ENCODE assay signal across 7 mouse cellular contexts in genomic region chr1:89876346-89877072, GRCm38 (mm10). TPM values are rescaled to one million over a fixed set of nuclear protein-coding genes. Genes with fewer than 3 reads are reported as not detected.
DNase-seq lines count a peak whose midpoint lies in the region; ATAC-seq and TF ChIP-seq lines count a peak whose summit lies in the region.

No protein-coding gene starts in this region.

- H3K27ac ChIP-seq in ES-E14 (ENCODE audit: insufficient read depth, low read depth, low read length, poor library complexity, severe bottlenecking) = peak overlapping the region; percentile 92
- no peak overlapping the region for H3K27ac ChIP-seq in lung, embryonic 14.5 days (ENCODE audit: low read depth)

- H3K36me3 ChIP-seq in E14TG2a.4 (ENCODE audit: insufficient read depth, low read length) (no peaks in the 10 kb centered on the region), ES-E14 (ENCODE audit: control insufficient read depth, insufficient read depth, low read length, poor library complexity, severe bottlenecking) (no peaks in the 10 kb centered on the region)
- H3K36me3 ChIP-seq in lung, embryonic 14.5 days (ENCODE audit: insufficient read depth) = 0 out of 2 replicates have a peak, but pooled peaks cover 4% of the 10 kb centered on the region

- peak; percentile 38; the same call in 1 of the 2 replicates for ATAC-seq in lung, embryonic 14.5 days (ENCODE audit: insufficient read depth)

- peak; percentile 38 for DNase-seq in ES-E14 (ENCODE audit: low read depth, low spot score)
- DNase-seq in heart, postnatal 10 days = peak; percentile 49 to 53
- DNase-seq in lung, embryonic 14.5 days = peak; percentile 59
- no peak for DNase-seq in right cerebral cortex, postnatal 14 days
- DNase-seq in frontal cortex, adult 2 months (ENCODE audit: extremely low spot score in 1 of 2, low spot score in 1 of 2) = no peak
- no peak for DNase-seq in left cerebral cortex, postnatal 36 days (ENCODE audit: low spot score in 2 of 2)

- H3K4me2 ChIP-seq in lung, embryonic 14.5 days = no peak overlapping the region

- TF ChIP-seq CTCF in E14TG2a.4 (conservative IDR thresholded peaks at IDR 0.05; ENCODE audit: low read length) = no peak
- no peak for TF ChIP-seq CTCF in lung, embryonic 14.5 days (IDR thresholded peaks at IDR 0.05; ENCODE audit: low read depth)

- 14% methylated on average over 5 of the region's 5 CpGs for WGBS in lung, embryonic 14.5 days

- H3K4me1 ChIP-seq in E14TG2a.4 (replicated peaks; ENCODE audit: low read depth, low read length) = peaks cover 99% of the 10 kb centered on the region
- peaks cover 17 to 53% of the 10 kb centered on the region in 2 experiments for H3K4me1 ChIP-seq in ES-E14 (ENCODE audit: control insufficient read depth in 2 of 2, insufficient read depth in 2 of 2, low read length in 2 of 2, poor library complexity in 1 of 2)
- 0 out of 2 replicates have a peak, but pooled peaks cover 6% of the 10 kb centered on the region for H3K4me1 ChIP-seq in lung, embryonic 14.5 days (ENCODE audit: insufficient read depth)

- no peaks in the 10 kb centered on the region for H3K27me3 ChIP-seq in E14TG2a.4 (ENCODE audit: insufficient read depth, low read length)
- H3K27me3 ChIP-seq in lung, embryonic 14.5 days (ENCODE audit: insufficient read depth, low read length) = no peaks in the 10 kb centered on the region

- in situ Hi-C loops in ES-E14 (cut with MboI; ENCODE audit: low sequenced_read_pairs in 2 of 2, unreplicated experiment in 2 of 2) = no loop called here

- peak overlapping the region; percentile 62 for H3K9ac ChIP-seq in ES-E14 (ENCODE audit: insufficient read depth, low read depth, low read length, poor library complexity, severe bottlenecking)
- H3K9ac ChIP-seq in lung, embryonic 14.5 days = no peak overlapping the region

- intact Hi-C loops in heart, postnatal 10 days (cut with DNase I) = no loop called here
- intact Hi-C loops in left cerebral cortex, postnatal 36 days (cut with DNase I) = no loop called here

- H3K4me3 ChIP-seq in E14TG2a.4 (replicated peaks; ENCODE audit: low read length) (peak overlapping the region; percentile 66), ES-E14 (ENCODE audit: insufficient read depth in 1 of 2, low read depth in 1 of 2, low read length in 2 of 2, poor library complexity in 1 of 2, severe bottlenecking in 1 of 2) (peak overlapping the region; percentile 7 to 18; a peak in 2 of 4 replicates)
- H3K4me3 ChIP-seq in lung, embryonic 14.5 days (ENCODE audit: low read depth, low read length) = no peak overlapping the region

- no peaks in the 10 kb centered on the region for H3K9me3 ChIP-seq in E14TG2a.4 (ENCODE audit: low read length)
- no peaks in the 10 kb centered on the region for H3K9me3 ChIP-seq in ES-E14 (ENCODE audit: control insufficient read depth, insufficient read depth, low read depth, low read length)
- H3K9me3 ChIP-seq in lung, embryonic 14.5 days (ENCODE audit: low read depth, low read length) = no peaks in the 10 kb centered on the region

TF ChIP-seq in ES-E14, 5 proteins besides CTCF, POLR2A, EP300 and RAD21:
- no peak for TF ChIP-seq HCFC1 (IDR thresholded peaks at IDR 0.05; ENCODE audit: borderline replicate concordance, insufficient read depth, low read length)
- TF ChIP-seq CHD2 (IDR thresholded peaks at IDR 0.05; ENCODE audit: low read depth, low read length) = no peak
- TF ChIP-seq ZNF384 (IDR thresholded peaks at IDR 0.05; ENCODE audit: low read depth, low read length) = peak; percentile 80

RNA-seq across cellular contexts. Expression of gene Gbx2, which starts 54.5 kb away (rescaled TPM):
- total RNA-seq in ES-E14 (2012; rRNA removed) = 25.8 and 27.9 TPM in 2 replicates
- total RNA-seq in heart, postnatal 10 days (2021) = not detected
- 0.11 and 0.17 TPM in 2 replicates for polyA plus RNA-seq in lung, embryonic 14.5 days (2014; fragmentation: Nextera tagmentation; extraction: Ambion mirVana)
- 0.06 TPM in 1 of 2 replicates, not detected in the other for polyA plus RNA-seq in frontal cortex, adult 2 months (2012; rRNA removed)
- under 1 TPM in 1 of 2 experiments, not detected in 1; 0.45 TPM for total RNA-seq in left cerebral cortex, postnatal 36 days (2021)

Comparison
In these comparisons a context has a peak if more than half of its experiments do, and no peak if none do; other contexts are left out.
1. DNase-seq: peak in ES-E14 (single experiment), heart, postnatal 10 days (2 of 2) and lung, embryonic 14.5 days (single experiment); none in right cerebral cortex, postnatal 14 days (single experiment), frontal cortex, adult 2 months (0 of 2) and left cerebral cortex, postnatal 36 days (0 of 2).
2. RNA of gene Gbx2, which starts 54.5 kb away (total RNA-seq): 25.8 to 27.9 TPM in ES-E14; 0.45 TPM in left cerebral cortex, postnatal 36 days and not detected in heart, postnatal 10 days; every median in the first group is over 10 times any median in the second.